Comparison of ENCODE assay signal across 21 mouse cellular contexts in the genomic region with DNA sequence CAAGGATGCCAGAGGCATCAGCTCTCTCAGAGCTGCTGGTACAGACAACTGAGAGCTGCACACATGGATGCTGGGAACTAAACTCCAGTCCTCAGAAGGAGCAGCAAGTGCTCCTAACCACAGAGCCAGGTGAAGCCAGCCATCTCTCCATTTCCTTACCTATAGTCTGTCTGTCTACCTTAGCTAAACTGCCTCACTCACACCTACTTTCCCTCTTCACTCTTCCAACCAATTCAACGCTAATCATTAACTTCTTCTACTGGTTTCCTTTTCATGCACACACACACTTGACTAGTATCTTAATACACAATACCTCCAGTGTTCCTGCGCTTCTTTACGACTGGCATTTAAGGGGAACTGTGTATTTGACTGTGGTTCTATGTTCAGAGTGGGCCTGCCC. TPM values are rescaled to one million over a fixed set of nuclear protein-coding genes. Genes with fewer than 3 reads are reported as not detected.
DNase-seq lines count a peak whose midpoint lies in the region; ATAC-seq and TF ChIP-seq lines count a peak whose summit lies in the region.
"Had no signal": no experiment of that assay in that cellular context is flagged by ENCODE, and none has a peak within 500 bp of the region (broad histone marks: within the 10 kb centered on the region; RNA-seq: fewer than 3 reads in every experiment).

No protein-coding gene starts in this region.

- no peak for TF ChIP-seq POLR2A in kidney, adult 2 months (IDR thresholded peaks at IDR 0.05; ENCODE audit: low read depth, low read length)
- TF ChIP-seq POLR2A in liver, adult 2 months (IDR thresholded peaks at IDR 0.05; ENCODE audit: extremely low read depth, insufficient read depth, low read length), result no peak

- no peak for TF ChIP-seq EP300 in lung, postnatal 0 days (IDR thresholded peaks at IDR 0.05)

- H3K79me2 ChIP-seq in liver, adult 2 months (ENCODE audit: control insufficient read depth, insufficient read depth, low read length), result peaks cover 4% of the 10 kb centered on the region; the same call in 1 of the 2 replicates

- no peaks in the 10 kb centered on the region for H3K9me3 ChIP-seq in lung, postnatal 0 days (ENCODE audit: low read length)
- H3K9me3 ChIP-seq: embryonic facial prominence, embryonic 10.5 days; forebrain, embryonic 13.5 days; G1E; heart, embryonic 12.5 days; hindbrain, embryonic 10.5 days had no signal

- H3K4me2 ChIP-seq in lung, postnatal 0 days (replicated peaks; ENCODE audit: low read depth, low read length), result no peak overlapping the region
- H3K4me2 ChIP-seq: forebrain, embryonic 13.5 days; heart, embryonic 12.5 days had no signal

- H3K27ac ChIP-seq in kidney, adult 2 months (ENCODE audit: insufficient read depth, low read depth, low read length), result no peak overlapping the region
- H3K27ac ChIP-seq in liver, adult 2 months (replicated peaks; ENCODE audit: insufficient read depth, low read depth, low read length), result no peak overlapping the region
- no peak overlapping the region for H3K27ac ChIP-seq in lung, postnatal 0 days (ENCODE audit: low read length)
- H3K27ac ChIP-seq: embryonic facial prominence, embryonic 10.5 days; forebrain, embryonic 13.5 days; heart, adult 2 months; hindbrain, embryonic 10.5 days had no signal

- H3K4me3 ChIP-seq in kidney, adult 2 months (ENCODE audit: insufficient read depth, low read depth, low read length), result no peak overlapping the region
- H3K4me3 ChIP-seq in liver, adult 2 months (ENCODE audit: insufficient read depth, low read depth, low read length), result no peak overlapping the region
- no peak overlapping the region for H3K4me3 ChIP-seq in lung, postnatal 0 days (ENCODE audit: low read depth, low read length)
- H3K4me3 ChIP-seq: embryonic facial prominence, embryonic 10.5 days; forebrain, embryonic 13.5 days; heart, adult 2 months; heart, embryonic 12.5 days; hindbrain, embryonic 10.5 days had no signal

- TF ChIP-seq CTCF in kidney, adult 2 months (conservative IDR thresholded peaks at IDR 0.05; ENCODE audit: insufficient read depth, insufficient read length, low read depth, low read length), result no peak
- TF ChIP-seq CTCF in liver, adult 2 months (IDR thresholded peaks at IDR 0.05; ENCODE audit: low read depth, low read length), result no peak
- no peak for TF ChIP-seq CTCF in lung, postnatal 0 days (IDR thresholded peaks at IDR 0.05)

- H3K27me3 ChIP-seq in kidney, adult 2 months (replicated peaks; ENCODE audit: control insufficient read depth, insufficient read depth, low read length), result no peaks in the 10 kb centered on the region
- no peaks in the 10 kb centered on the region for H3K27me3 ChIP-seq in liver, adult 2 months (ENCODE audit: control insufficient read depth, insufficient read depth, low read length)
- no peaks in the 10 kb centered on the region for H3K27me3 ChIP-seq in lung, postnatal 0 days (replicated peaks; ENCODE audit: insufficient read depth, low read length)
- H3K27me3 ChIP-seq: forebrain, embryonic 13.5 days; heart, embryonic 12.5 days had no signal

- 42% methylated on average over 3 of the region's 3 CpGs for WGBS in kidney, adult 2 months
- 48% methylated on average over 3 of the region's 3 CpGs for WGBS in liver, adult 2 months
- WGBS in lung, postnatal 0 days, result 64% methylated on average over 3 of the region's 3 CpGs

- H3K36me3 ChIP-seq in kidney, adult 2 months (ENCODE audit: control insufficient read depth, insufficient read depth, low read length), result no peaks in the 10 kb centered on the region; the same call in 1 of the 2 replicates
- peaks cover 27% of the 10 kb centered on the region for H3K36me3 ChIP-seq in liver, adult 2 months (ENCODE audit: control insufficient read depth, insufficient read depth, low read length)
- 0 out of 2 replicates have a peak, but pooled peaks cover 3% of the 10 kb centered on the region for H3K36me3 ChIP-seq in lung, postnatal 0 days (ENCODE audit: insufficient read depth, low read length)

- ATAC-seq in lung, postnatal 0 days, result 0 out of 2 replicates have a peak, but pooled peaks have one; percentile 35
- ATAC-seq: CD4-positive, CD25-positive, alpha-beta regulatory T cell, adult 4 months; forebrain, embryonic 13.5 days; forebrain, postnatal 0 days had no signal

- H3K4me1 ChIP-seq in kidney, adult 2 months (ENCODE audit: control insufficient read depth, insufficient read depth, low read length), result no peaks in the 10 kb centered on the region
- no peaks in the 10 kb centered on the region; the same call in 1 of the 2 replicates for H3K4me1 ChIP-seq in liver, adult 2 months (ENCODE audit: control insufficient read depth, insufficient read depth, low read length)
- no peaks in the 10 kb centered on the region for H3K4me1 ChIP-seq in lung, postnatal 0 days (ENCODE audit: insufficient read depth, low read depth, low read length)

- peak; percentile 23 for DNase-seq in kidney, adult 2 months
- no peak for DNase-seq in kidney, adult 8-10 months
- peak; percentile 28 for DNase-seq in liver, adult 2 months (ENCODE audit: extremely low read depth, low read depth, low spot score)
- DNase-seq in liver, result no peak
- peak; percentile 64 for DNase-seq in lung, postnatal 0 days (ENCODE audit: low spot score)
- DNase-seq in lung, postnatal 25 days (ENCODE audit: low spot score), result no peak
- no peak for DNase-seq in thymus, postnatal 10 days (ENCODE audit: low spot score in 2 of 2)
- DNase-seq: adrenal gland, adult 8-10 months; adrenal gland, postnatal 36 days; B cell, adult 2 months; cerebellum, adult 2 months; cerebellum, postnatal 10 days; forebrain, postnatal 0 days; gastrocnemius, postnatal 14 days; heart, adult 2 months had no signal

- no peak overlapping the region for H3K9ac ChIP-seq in liver, adult 2 months (ENCODE audit: low read depth, low read length)
- H3K9ac ChIP-seq in lung, postnatal 0 days (replicated peaks; ENCODE audit: low read depth), result no peak overlapping the region
- H3K9ac ChIP-seq: forebrain, embryonic 13.5 days; forebrain, postnatal 0 days; heart, embryonic 12.5 days had no signal

RNA-seq across cellular contexts. Expression of gene Tfb2m, which starts 6.2 kb away (rescaled TPM):
- 14.9 and 18.8 TPM in 2 replicates for polyA plus RNA-seq in kidney, adult 2 months (2012; rRNA removed)
- total RNA-seq in liver, adult 2 months (2014; rRNA removed), result 21.7 and 22.2 TPM in 2 replicates
- 8.2 and 9.2 TPM in 2 replicates for polyA plus RNA-seq in liver, adult 2 months (2012; rRNA removed)
- 22.3 and 26.1 TPM in 2 replicates for polyA plus RNA-seq in lung, postnatal 0 days (2015; fragmentation: Nextera tagmentation; extraction: Ambion mirVana)

RNA-seq across cellular contexts. Expression of gene Cnst, which starts 6.3 kb away (rescaled TPM):
- 11.1 and 11.6 TPM in 2 replicates for polyA plus RNA-seq in kidney, adult 2 months (2012; rRNA removed)
- 14.9 and 15.3 TPM in 2 replicates for total RNA-seq in liver, adult 2 months (2014; rRNA removed)
- polyA plus RNA-seq in liver, adult 2 months (2012; rRNA removed), result 3.9 and 4.6 TPM in 2 replicates
- 13.8 and 16.8 TPM in 2 replicates for polyA plus RNA-seq in lung, postnatal 0 days (2015; fragmentation: Nextera tagmentation; extraction: Ambion mirVana)

RNA-seq across cellular contexts. Expression of gene Smyd3, which starts 22.0 kb away (rescaled TPM):
- 4.0 and 5.2 TPM in 2 replicates for polyA plus RNA-seq in kidney, adult 2 months (2012; rRNA removed)
- total RNA-seq in liver, adult 2 months (2014; rRNA removed), result 6.4 and 7.0 TPM in 2 replicates
- polyA plus RNA-seq in liver, adult 2 months (2012; rRNA removed), result 1.4 TPM in 2 replicates
- polyA plus RNA-seq in lung, postnatal 0 days (2015; fragmentation: Nextera tagmentation; extraction: Ambion mirVana), result 5.8 and 6.5 TPM in 2 replicates

Comparison
In these comparisons a context has a peak if more than half of its experiments do, and no peak if none do; other contexts are left out.
1. DNase-seq: peak in kidney, adult 2 months (single experiment), liver, adult 2 months (single experiment) and lung, postnatal 0 days (single experiment); none in kidney, adult 8-10 months (0 of 2), liver (single experiment), lung, postnatal 25 days (single experiment) and thymus, postnatal 10 days (0 of 2).